Mouse (Mus musculus): ENCODE data around the gene Dtx1. TPM values are rescaled to one million over a fixed set of nuclear protein-coding genes. Genes with fewer than 3 reads are reported as not detected.

Dtx1 gene
- total and polyA plus RNA-seq, 3 experiments, result 0.12 to 0.63 TPM; not detected in 1

- Histone ChIP-seq H3K27ac (ENCODE audit: control insufficient read depth, low read depth, low read length) (no peak overlapping the region), H3K9me3 (replicated peaks; ENCODE audit: insufficient read depth, low read length) (no peaks in the 10 kb centered on the region), H3K9ac (ENCODE audit: control insufficient read depth, low read depth, low read length, poor library complexity, severe bottlenecking) (no peak overlapping the region), H3K36me3 (ENCODE audit: control insufficient read depth in 1 of 2, insufficient read depth in 2 of 2, low read length in 2 of 2) (no peaks in the 10 kb centered on the region), H3K79me2 (ENCODE audit: control insufficient read depth, insufficient read depth, low read length, poor library complexity) (no peaks in the 10 kb centered on the region), H3K4me3 (ENCODE audit: control insufficient read depth in 1 of 2, insufficient read depth in 1 of 2, low read depth in 2 of 2, low read length in 2 of 2) (no peak overlapping the region), H3K4me1 (ENCODE audit: control insufficient read depth in 1 of 2, insufficient read depth in 2 of 2, low read length in 2 of 2) (peaks cover 0 to 2% of the 10 kb centered on the region in 2 experiments; a peak in 3 of 4 replicates), H3K27me3 (ENCODE audit: control insufficient read depth in 1 of 2, insufficient read depth in 2 of 2, low read length in 2 of 2) (no peaks in the 10 kb centered on the region)
- peak; percentile 59 for DNase-seq (ENCODE audit: low read depth, low spot score)
- TF ChIP-seq ZKSCAN1 (IDR thresholded peaks at IDR 0.05; ENCODE audit: low read depth, low read length) (no peak), RAD21 (IDR thresholded peaks at IDR 0.05; ENCODE audit: low read depth, low read length) (peak; percentile 69), MYB (IDR thresholded peaks at IDR 0.05; ENCODE audit: low read depth, low read length) (no peak), TCF12 (IDR thresholded peaks at IDR 0.05; ENCODE audit: low read depth, low read length) (no peak), GATA1 (IDR thresholded peaks at IDR 0.05; ENCODE audit: low read depth, low read length) (no peak), POLR2A (IDR thresholded peaks at IDR 0.05; ENCODE audit: control insufficient read depth in 1 of 2, insufficient read depth in 1 of 2, low read depth in 1 of 2, low read length in 2 of 2, poor library complexity in 1 of 2) (no peak), E2F4 (IDR thresholded peaks at IDR 0.05; ENCODE audit: borderline replicate concordance, low read depth, low read length) (no peak), CTCF (IDR thresholded peaks at IDR 0.05 in 2 of 3, conservative IDR thresholded peaks at IDR 0.05 in 1 of 3; ENCODE audit: control insufficient read depth in 1 of 3, insufficient read depth in 1 of 3, low read depth in 2 of 3, low read length in 3 of 3, poor library complexity in 1 of 3, severe bottlenecking in 1 of 3) (peak; percentile 17 to 83 (median 76); a peak in 4 of 6 replicates), MXI1 (IDR thresholded peaks at IDR 0.05; ENCODE audit: low read depth, low read length) (no peak), MAZ (IDR thresholded peaks at IDR 0.05; ENCODE audit: low read depth, low read length) (no peak), JUND (IDR thresholded peaks at IDR 0.05; ENCODE audit: low read depth, low read length) (no peak), NRF1 (IDR thresholded peaks at IDR 0.05; ENCODE audit: insufficient read depth, low read depth, low read length, poor library complexity, severe bottlenecking) (no peak), MEF2A (IDR thresholded peaks at IDR 0.05; ENCODE audit: extremely low read depth, insufficient replicate concordance, low read depth, low read length, poor library complexity, severe bottlenecking) (no peak), USF1 (IDR thresholded peaks at IDR 0.05; ENCODE audit: low read depth, low read length) (no peak), ZC3H11A (IDR thresholded peaks at IDR 0.05; ENCODE audit: low read depth, low read length) (peak; percentile 41), ETS1 (IDR thresholded peaks at IDR 0.05; ENCODE audit: low read depth, low read length) (no peak), TBP (IDR thresholded peaks at IDR 0.05; ENCODE audit: low read depth, low read length) (no peak), POLR2AphosphoS5 (IDR thresholded peaks at IDR 0.05; ENCODE audit: borderline replicate concordance, low read depth, low read length) (no peak), SMC3 (IDR thresholded peaks at IDR 0.05; ENCODE audit: low read depth, low read length) (peak; percentile 69), MAX (IDR thresholded peaks at IDR 0.05; ENCODE audit: low read length) (no peak)
Observed at GRCm38 (mm10) chr5:120746451-120746850, 34.7 kb upstream of the Dtx1 start.

GRCm38 (mm10) chr5:120742125-120742524 lies 30.4 kb upstream of the Dtx1 start:
- Histone ChIP-seq H3K4me1 (ENCODE audit: control insufficient read depth in 1 of 2, insufficient read depth in 2 of 2, low read length in 2 of 2) (no peaks in the 10 kb centered on the region), H3K36me3 (ENCODE audit: control insufficient read depth in 1 of 2, insufficient read depth in 2 of 2, low read length in 2 of 2) (no peaks in the 10 kb centered on the region), H3K27ac (ENCODE audit: control insufficient read depth, low read depth, low read length) (no peak overlapping the region), H3K79me2 (ENCODE audit: control insufficient read depth, insufficient read depth, low read length, poor library complexity) (no peaks in the 10 kb centered on the region), H3K4me3 (ENCODE audit: control insufficient read depth in 1 of 2, insufficient read depth in 1 of 2, low read depth in 2 of 2, low read length in 2 of 2) (no peak overlapping the region), H3K9me3 (replicated peaks; ENCODE audit: insufficient read depth, low read length) (no peaks in the 10 kb centered on the region), H3K9ac (ENCODE audit: control insufficient read depth, low read depth, low read length, poor library complexity, severe bottlenecking) (no peak overlapping the region), H3K27me3 (ENCODE audit: control insufficient read depth in 1 of 2, insufficient read depth in 2 of 2, low read length in 2 of 2) (no peaks in the 10 kb centered on the region)
- DNase-seq (ENCODE audit: low read depth, low spot score), result peak; percentile 58
- no peak for TF ChIP-seq CHD1 (IDR thresholded peaks at IDR 0.05; ENCODE audit: low read depth, low read length)
- TF ChIP-seq POLR2A (IDR thresholded peaks at IDR 0.05; ENCODE audit: control insufficient read depth in 1 of 2, insufficient read depth in 1 of 2, low read depth in 1 of 2, low read length in 2 of 2, poor library complexity in 1 of 2), result no peak
- no peak for TF ChIP-seq MAZ (IDR thresholded peaks at IDR 0.05; ENCODE audit: low read depth, low read length)
- TF ChIP-seq CHD2 (IDR thresholded peaks at IDR 0.05; ENCODE audit: low read length), result no peak
- TF ChIP-seq ZNF384 (IDR thresholded peaks at IDR 0.05; ENCODE audit: low read depth, low read length), result no peak
- TF ChIP-seq SMC3 (IDR thresholded peaks at IDR 0.05; ENCODE audit: low read depth, low read length), result peak; percentile 56
- TF ChIP-seq GATA1 (IDR thresholded peaks at IDR 0.05; ENCODE audit: low read depth, low read length), result no peak
- TF ChIP-seq ZKSCAN1 (IDR thresholded peaks at IDR 0.05; ENCODE audit: low read depth, low read length), result no peak
- TF ChIP-seq RCOR1 (IDR thresholded peaks at IDR 0.05; ENCODE audit: low read depth, low read length), result no peak
- TF ChIP-seq MEF2A (IDR thresholded peaks at IDR 0.05; ENCODE audit: extremely low read depth, insufficient replicate concordance, low read depth, low read length, poor library complexity, severe bottlenecking), result no peak
- no peak for TF ChIP-seq EP300 (IDR thresholded peaks at IDR 0.05; ENCODE audit: low read depth in 1 of 2, low read length in 2 of 2)
- TF ChIP-seq NELFE (IDR thresholded peaks at IDR 0.05; ENCODE audit: low read depth, low read length), result no peak
- no peak for TF ChIP-seq MAFK (IDR thresholded peaks at IDR 0.05; ENCODE audit: borderline replicate concordance, low read depth, low read length)
- no peak for TF ChIP-seq ZMIZ1 (IDR thresholded peaks at IDR 0.05; ENCODE audit: low read depth, low read length)
- no peak for TF ChIP-seq TAL1 (IDR thresholded peaks at IDR 0.05; ENCODE audit: low read length)
- no peak for TF ChIP-seq MYC (IDR thresholded peaks at IDR 0.05; ENCODE audit: low read depth, low read length)
- TF ChIP-seq RAD21 (IDR thresholded peaks at IDR 0.05; ENCODE audit: low read depth, low read length), result peak; percentile 33
- TF ChIP-seq CTCF (IDR thresholded peaks at IDR 0.05 in 2 of 3, conservative IDR thresholded peaks at IDR 0.05 in 1 of 3; ENCODE audit: control insufficient read depth in 1 of 3, insufficient read depth in 1 of 3, low read depth in 2 of 3, low read length in 3 of 3, poor library complexity in 1 of 3, severe bottlenecking in 1 of 3), result peak; percentile 57 to 69 (median 63)

Data from MEL (cell line).